In genomic region chr7:114322531-114323441, GRCm38 (mm10) we compare ENCODE assay signal across 8 mouse cellular contexts. TPM values are rescaled to one million over a fixed set of nuclear protein-coding genes. Genes with fewer than 3 reads are reported as not detected.
DNase-seq lines count a peak whose midpoint lies in the region; ATAC-seq and TF ChIP-seq lines count a peak whose summit lies in the region.

No protein-coding gene starts in this region.

- H3K4me1 ChIP-seq in forebrain, embryonic 16.5 days (replicated peaks; ENCODE audit: control insufficient read depth, insufficient read depth, low read length): peaks cover 12% of the 10 kb centered on the region
- no peaks in the 10 kb centered on the region for H3K4me1 ChIP-seq in forebrain, postnatal 0 days (ENCODE audit: insufficient read depth)
- no peaks in the 10 kb centered on the region; the same call in none of the 2 replicates for H3K4me1 ChIP-seq in liver, embryonic 16.5 days (ENCODE audit: control insufficient read depth, low read depth, low read length)

- POLR2A ChIA-PET in Patski (lab: Charles Lee): interaction anchor here (0.9 kb wide), 1 partner anchor 144 kb away, joined by 3 read pairs; no protein-coding TSS in a partner anchor

- in situ Hi-C loops in Patski (cut with MboI; ENCODE audit: low pct_unique_long_range_greater_than_20kb): loop anchor here (5.0 kb wide), 1 partner anchor 100 kb away; no protein-coding TSS in a partner anchor

- peak overlapping the region; percentile 62 for H3K27ac ChIP-seq in forebrain, embryonic 16.5 days (ENCODE audit: low read length)
- no peak overlapping the region for H3K27ac ChIP-seq in forebrain, postnatal 0 days (ENCODE audit: low read depth, low read length)
- peak overlapping the region; percentile 79 for H3K27ac ChIP-seq in liver, embryonic 16.5 days (ENCODE audit: low read length)

- peak; percentile 63 for ATAC-seq in forebrain, embryonic 16.5 days
- no peak for ATAC-seq in forebrain, postnatal 0 days
- peak; percentile 75 for ATAC-seq in Patski
- ATAC-seq in liver, embryonic 16.5 days (ENCODE audit: low read depth): peak; percentile 95
- no peak for ATAC-seq in megakaryocyte-erythroid progenitor cell, adult 5-6 weeks (replicated peaks; ENCODE audit: low FRiP score, low TSS enrichment, poor library complexity, severe bottlenecking)

- no peak overlapping the region for H3K4me2 ChIP-seq in forebrain, embryonic 16.5 days (ENCODE audit: low read length)
- H3K4me2 ChIP-seq in forebrain, postnatal 0 days (ENCODE audit: low read depth): no peak overlapping the region
- H3K4me2 ChIP-seq in liver, embryonic 16.5 days (ENCODE audit: low read depth, low read length): no peak overlapping the region

- no peaks in the 10 kb centered on the region for H3K9me3 ChIP-seq in forebrain, embryonic 16.5 days (ENCODE audit: control insufficient read depth, low read length)
- H3K9me3 ChIP-seq in forebrain, postnatal 0 days (ENCODE audit: low read length): no peaks in the 10 kb centered on the region
- H3K9me3 ChIP-seq in liver, embryonic 16.5 days (replicated peaks; ENCODE audit: control insufficient read depth, low read length): no peaks in the 10 kb centered on the region

- H3K9ac ChIP-seq in forebrain, embryonic 16.5 days (replicated peaks; ENCODE audit: low read depth, low read length): no peak overlapping the region
- no peak overlapping the region for H3K9ac ChIP-seq in forebrain, postnatal 0 days
- no peak overlapping the region for H3K9ac ChIP-seq in liver, embryonic 16.5 days (ENCODE audit: low read depth, low read length)

- no peaks in the 10 kb centered on the region for H3K36me3 ChIP-seq in forebrain, embryonic 16.5 days (ENCODE audit: control insufficient read depth, insufficient read depth)
- no peaks in the 10 kb centered on the region for H3K36me3 ChIP-seq in forebrain, postnatal 0 days (ENCODE audit: insufficient read depth)
- H3K36me3 ChIP-seq in liver, embryonic 16.5 days (ENCODE audit: control insufficient read depth, insufficient read depth): no peaks in the 10 kb centered on the region

- 53% methylated on average over 9 of the region's 9 CpGs for WGBS in forebrain, embryonic 16.5 days
- 55% methylated on average over 9 of the region's 9 CpGs for WGBS in forebrain, postnatal 0 days
- WGBS in liver, embryonic 16.5 days (ENCODE audit: insufficient replicate concordance): 50% methylated on average over 9 of the region's 9 CpGs

- DNase-seq in forebrain, postnatal 0 days: no peak
- DNase-seq in Patski (ENCODE audit: low read depth, low spot score): peak; percentile 75
- DNase-seq in kidney, adult 11 months: peak; percentile 72
- DNase-seq in frontal cortex, postnatal 25 days (ENCODE audit: low spot score in 2 of 2): no peak
- DNase-seq in embryo, embryonic 10.5 days (ENCODE audit: low spot score): no peak

- H3K27me3 ChIP-seq in forebrain, embryonic 16.5 days (replicated peaks; ENCODE audit: control insufficient read depth, insufficient read depth, low read length): no peaks in the 10 kb centered on the region
- H3K27me3 ChIP-seq in forebrain, postnatal 0 days (ENCODE audit: insufficient read depth, low read length): no peaks in the 10 kb centered on the region
- no peaks in the 10 kb centered on the region for H3K27me3 ChIP-seq in Patski
- no peaks in the 10 kb centered on the region for H3K27me3 ChIP-seq in liver, embryonic 16.5 days (ENCODE audit: control insufficient read depth, insufficient read depth, low read depth, low read length)

- no peak for TF ChIP-seq CTCF in forebrain, postnatal 0 days (IDR thresholded peaks at IDR 0.05; ENCODE audit: low read depth)
- no peak for TF ChIP-seq CTCF in Patski (IDR thresholded peaks at IDR 0.05)

- CTCF ChIA-PET in Patski (lab: Charles Lee): interaction anchor here (1.7 kb wide), 1 partner anchor 32 kb away, joined by 4 read pairs; no protein-coding TSS in a partner anchor

- H3K4me3 ChIP-seq in forebrain, embryonic 16.5 days (replicated peaks; ENCODE audit: low read length): no peak overlapping the region
- H3K4me3 ChIP-seq in forebrain, postnatal 0 days (ENCODE audit: low read depth, low read length): no peak overlapping the region
- no peak overlapping the region for H3K4me3 ChIP-seq in liver, embryonic 16.5 days (ENCODE audit: low read depth, low read length)

RNA-seq across cellular contexts. Expression of gene Psma1, which starts 46.9 kb away (rescaled TPM):
- 394 and 400 TPM in 2 replicates for polyA plus RNA-seq in forebrain, embryonic 16.5 days (2015; fragmentation: Nextera tagmentation; extraction: Ambion mirVana)
- total RNA-seq in forebrain, postnatal 0 days (2014; rRNA removed): 212 and 266 TPM in 2 replicates
- 357 and 391 TPM in 2 replicates for polyA plus RNA-seq in forebrain, postnatal 0 days (2015; fragmentation: Nextera tagmentation; extraction: Ambion mirVana)
- polyA plus RNA-seq in Patski (2021): 258 TPM
- 209 and 228 TPM in 2 replicates for polyA plus RNA-seq in liver, embryonic 16.5 days (2015; fragmentation: Nextera tagmentation; extraction: Ambion mirVana)
- total RNA-seq in megakaryocyte-erythroid progenitor cell, adult 5-6 weeks (2014; fragmentation: Nextera tagmentation): 201 and 286 TPM in 2 replicates
- 276 and 352 TPM in 2 replicates for total RNA-seq in megakaryocyte-erythroid progenitor cell, adult 5-6 weeks (2017)

Comparison
In these comparisons a context has a peak if more than half of its experiments do, and no peak if none do; other contexts are left out.
1. ATAC-seq: peak in forebrain, embryonic 16.5 days (single experiment), Patski (single experiment) and liver, embryonic 16.5 days (single experiment); none in forebrain, postnatal 0 days (single experiment) and megakaryocyte-erythroid progenitor cell, adult 5-6 weeks (single experiment).
2. DNase-seq: peak in Patski (single experiment) and kidney, adult 11 months (single experiment); none in forebrain, postnatal 0 days (single experiment), frontal cortex, postnatal 25 days (0 of 2) and embryo, embryonic 10.5 days (single experiment).